Mouse (Mus musculus) CH12.LX (cell line): ENCODE results near the gene Zmym2. TPM values are rescaled to one million over a fixed set of nuclear protein-coding genes. Genes with fewer than 3 reads are reported as not detected.

Source experiments
- DNase-seq: peaks from one replicate; pipeline ENCODE4 v3.0.0-alpha.2; 2013; ENCODE audit errors: extremely low read depth
- H3K27ac ChIP-seq: 2 replicates; pipeline ENCODE4 v1.5.1; 2012; ENCODE audit warnings: low read depth, mild to moderate bottlenecking, control low read depth, moderate library complexity; ENCODE audit not compliant: insufficient read depth
- H3K27me3 ChIP-seq: replicated peaks from 2 replicates; pipeline ENCODE3; 2012; ENCODE audit warnings: inconsistent platforms
- H3K36me3 ChIP-seq, 2 experiments: replicated peaks in 1 of 2; 2 replicates each; pipeline versions ENCODE3 to v1.6.1; 2012; ENCODE audit warnings: inconsistent platforms in 1 of 2, low read length in 1 of 2, mild to moderate bottlenecking in 1 of 2, mixed read lengths in 1 of 2, moderate library complexity in 1 of 2; ENCODE audit not compliant: control insufficient read depth in 1 of 2, insufficient read depth in 1 of 2
- H3K4me1 ChIP-seq, 2 experiments: 2 replicates each; pipeline ENCODE4 v1.6.1; 2012; ENCODE audit warnings: inconsistent platforms in 1 of 2, moderate library complexity in 1 of 2; ENCODE audit not compliant: insufficient read depth in 2 of 2, control insufficient read depth in 1 of 2
- H3K4me2 ChIP-seq: 2 replicates; pipeline ENCODE4 v1.6.1; 2012; ENCODE audit warnings: low read depth, mild to moderate bottlenecking, control low read depth; ENCODE audit not compliant: poor library complexity, insufficient read depth, severe bottlenecking
- H3K4me3 ChIP-seq, 3 experiments: fragments of 150-350 bp in 1 of 3; sonication (generic) in 1 of 3; replicated peaks in 1 of 3; 2 replicates each; pipeline versions ENCODE3 to v1.5.1; 2011 to 2012; ENCODE audit warnings: low read depth in 2 of 3, low read length in 2 of 3, mild to moderate bottlenecking in 2 of 3, moderate library complexity in 2 of 3, control low read depth in 1 of 3, improper control_type of control experiment in 1 of 3, inconsistent platforms in 1 of 3, mixed read lengths in 1 of 3; ENCODE audit not compliant: poor library complexity in 1 of 3
- H3K79me2 ChIP-seq: replicated peaks from 2 replicates; pipeline ENCODE4 v1.6.1; 2012; ENCODE audit warnings: mild to moderate bottlenecking, moderate library complexity; ENCODE audit not compliant: control insufficient read depth, poor library complexity, insufficient read depth, severe bottlenecking; ENCODE audit errors: extremely low read depth
- H3K9ac ChIP-seq: 2 replicates; pipeline ENCODE4 v1.6.1; 2012; ENCODE audit warnings: low read depth, mild to moderate bottlenecking, control low read depth, moderate library complexity; ENCODE audit not compliant: insufficient read depth
- H3K9me3 ChIP-seq: replicated peaks from 2 replicates; pipeline ENCODE3; 2012; ENCODE audit warnings: low read length, inconsistent platforms, mixed read lengths
- BHLHE40 ChIP-seq: IDR thresholded peaks from 2 replicates; pipeline ENCODE4 v1.6.1; 2011; ENCODE audit warnings: mild to moderate bottlenecking, low read depth, low read length, improper control_type of control experiment
- ETS1 ChIP-seq: conservative IDR thresholded peaks from 2 replicates; pipeline ENCODE4 v1.6.1; 2012; ENCODE audit warnings: low read depth, mild to moderate bottlenecking, inconsistent platforms, low read length, improper control_type of control experiment, moderate library complexity
- GABPA ChIP-seq: IDR thresholded peaks from 2 replicates; pipeline ENCODE4 v1.6.1; 2012; ENCODE audit warnings: low read depth, low read length, improper control_type of control experiment, inconsistent platforms; ENCODE audit not compliant: insufficient replicate concordance
- HCFC1 ChIP-seq: IDR thresholded peaks from 2 replicates; pipeline ENCODE4 v1.6.1; 2012; ENCODE audit warnings: low read depth, mild to moderate bottlenecking, inconsistent platforms, low read length, improper control_type of control experiment
- JUND ChIP-seq: conservative IDR thresholded peaks from 2 replicates; pipeline ENCODE4 v1.6.1; 2011; ENCODE audit warnings: low read depth, low read length, improper control_type of control experiment
- MAFK ChIP-seq: IDR thresholded peaks from 2 replicates; pipeline ENCODE4 v1.6.1; 2011; ENCODE audit warnings: low read length, improper control_type of control experiment; ENCODE audit not compliant: insufficient replicate concordance
- MAX ChIP-seq: IDR thresholded peaks from 2 replicates; pipeline ENCODE4 v1.6.1; 2011; ENCODE audit warnings: low read length, improper control_type of control experiment
- MAZ ChIP-seq: IDR thresholded peaks from 2 replicates; pipeline ENCODE4 v1.6.1; 2012; ENCODE audit warnings: low read depth, mild to moderate bottlenecking, inconsistent platforms, low read length, improper control_type of control experiment, moderate library complexity
- MEF2A ChIP-seq: IDR thresholded peaks from 2 replicates; pipeline ENCODE4 v1.6.1; 2014; ENCODE audit warnings: low read depth, mild to moderate bottlenecking, inconsistent platforms, low read length, improper control_type of control experiment, borderline replicate concordance
- MYC ChIP-seq: IDR thresholded peaks from 2 replicates; pipeline ENCODE4 v1.6.1; 2011; ENCODE audit warnings: low read depth, mild to moderate bottlenecking, improper control_type of control experiment, low read length
- NELFE ChIP-seq: IDR thresholded peaks from 2 replicates; pipeline ENCODE4 v1.6.1; 2011; ENCODE audit warnings: low read depth, low read length, improper control_type of control experiment
- NRF1 ChIP-seq: IDR thresholded peaks from 2 replicates; pipeline ENCODE4 v1.6.1; 2014; ENCODE audit warnings: low read depth, mild to moderate bottlenecking, inconsistent platforms, low read length, improper control_type of control experiment, moderate library complexity
- PAX5 ChIP-seq: IDR thresholded peaks from 2 replicates; pipeline ENCODE4 v1.6.1; 2012; ENCODE audit warnings: low read length, inconsistent platforms, mixed read lengths
- POLR2AphosphoS2 ChIP-seq: IDR thresholded peaks from 2 replicates; pipeline ENCODE4 v1.6.1; 2011; ENCODE audit warnings: low read depth, low read length, improper control_type of control experiment
- RAD21 ChIP-seq: IDR thresholded peaks from 2 replicates; pipeline ENCODE4 v1.6.1; 2011; ENCODE audit warnings: low read depth, mild to moderate bottlenecking, low read length, improper control_type of control experiment, moderate library complexity
- RCOR1 ChIP-seq: conservative IDR thresholded peaks from 2 replicates; pipeline ENCODE4 v1.6.1; 2012; ENCODE audit warnings: low read depth, mild to moderate bottlenecking, inconsistent platforms, low read length, improper control_type of control experiment
- SIN3A ChIP-seq: IDR thresholded peaks from 2 replicates; pipeline ENCODE4 v1.6.1; 2012; ENCODE audit warnings: low read length, improper control_type of control experiment, inconsistent platforms
- SMC3 ChIP-seq: IDR thresholded peaks from 2 replicates; pipeline ENCODE4 v1.6.1; 2011; ENCODE audit warnings: low read depth, low read length, improper control_type of control experiment
- TBP ChIP-seq: conservative IDR thresholded peaks from 2 replicates; pipeline ENCODE4 v1.6.1; 2011; ENCODE audit warnings: low read depth, low read length, improper control_type of control experiment
- TCF12 ChIP-seq: IDR thresholded peaks from 2 replicates; pipeline ENCODE4 v1.6.1; 2014; ENCODE audit warnings: low read depth, mild to moderate bottlenecking, inconsistent platforms, low read length, improper control_type of control experiment
- UBTF ChIP-seq: IDR thresholded peaks from 2 replicates; pipeline ENCODE4 v1.6.1; 2012; ENCODE audit warnings: low read depth, mild to moderate bottlenecking, inconsistent platforms, low read length, improper control_type of control experiment, moderate library complexity
- USF2 ChIP-seq: conservative IDR thresholded peaks from 2 replicates; pipeline ENCODE4 v1.6.1; 2011; ENCODE audit warnings: low read depth, low read length, improper control_type of control experiment
- ZC3H11A ChIP-seq: IDR thresholded peaks from 2 replicates; pipeline ENCODE4 v1.6.1; 2012; ENCODE audit warnings: low read depth, mild to moderate bottlenecking, inconsistent platforms, low read length, improper control_type of control experiment
- ZKSCAN1 ChIP-seq: IDR thresholded peaks from 2 replicates; pipeline ENCODE4 v1.6.1; 2012; ENCODE audit warnings: low read depth, inconsistent platforms, low read length, improper control_type of control experiment, borderline replicate concordance
- ZNF384 ChIP-seq: IDR thresholded peaks from 2 replicates; pipeline ENCODE4 v1.6.1; 2012; ENCODE audit warnings: low read depth, low read length, improper control_type of control experiment, inconsistent platforms
- dilution Hi-C: fragments of 300-500 bp; cut with MboI; formaldehyde crosslinking; loops from 2 replicates; pipeline ENCODE4 v1.14.3; 2020; ENCODE audit warnings: low sequenced_read_pairs; ENCODE audit not compliant: extremely low pct_unique_long_range_greater_than_20kb, extremely low pct_ligation_motif_present
- in situ Hi-C: fragments of 300-500 bp; cut with MboI; formaldehyde crosslinking; loops from 3 replicates; pipeline ENCODE4 v1.14.3; 2019; ENCODE audit warnings: low sequenced_read_pairs, low pct_ligation_motif_present, low pct_unique_long_range_greater_than_20kb, mixed read lengths
- polyA plus RNA-seq: library from polyadenylated mRNA; unstranded; fragments of >175 nt; gene quantifications from 2 replicates; pipeline ENCODE4 v1.2.1, GENCODE M21; 2012; ENCODE audit warnings: low read depth; ENCODE audit not compliant: insufficient read length
- total RNA-seq, 2 experiments: library from RNA; depleted of rRNA; stranded (reverse); fragments of 300-350 nt in 1 of 2; fragments of >200 nt in 1 of 2; gene quantifications; 2 replicates each; pipeline ENCODE4 v1.2.3; 2012 to 2014

The Zmym2 gene
- total and polyA plus RNA-seq, 3 experiments, result 15.1 to 40.5 (median 21.1) TPM

DNA sequence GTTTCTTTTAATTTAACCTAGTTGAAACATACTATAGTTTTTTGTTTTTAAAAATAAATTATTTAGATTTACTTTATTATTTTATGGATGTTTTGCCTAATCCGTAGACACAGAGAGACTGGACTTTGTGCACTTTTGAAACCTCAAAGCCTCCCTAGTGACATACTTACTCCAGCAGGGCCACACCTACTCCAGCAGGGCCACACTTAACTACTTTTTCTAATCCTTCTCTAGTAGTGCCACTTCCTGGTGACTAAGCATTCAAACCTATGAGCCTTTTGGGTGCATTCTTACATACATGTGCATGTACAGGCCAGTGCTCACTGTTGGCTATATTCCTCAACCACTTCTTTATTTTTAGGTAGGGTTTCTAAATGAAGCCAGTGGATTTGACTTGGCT is 19.2 kb downstream of the Zmym2 start:
- Histone ChIP-seq H3K9me3 (no peaks in the 10 kb centered on the region), H3K79me2 (peaks cover 42% of the 10 kb centered on the region), H3K27ac (no peak overlapping the region), H3K27me3 (no peaks in the 10 kb centered on the region), H3K36me3 (peaks cover 9 to 44% of the 10 kb centered on the region in 2 experiments), H3K4me3 (no peak overlapping the region), H3K4me1 (peaks cover 2 to 28% of the 10 kb centered on the region in 2 experiments; a peak in 2 of 4 replicates), H3K4me2 (no peak overlapping the region), H3K9ac (no peak overlapping the region)
- DNase-seq, result no peak
- TF ChIP-seq MAFK, result no peak
- no peak for TF ChIP-seq PAX5
- no peak for TF ChIP-seq USF2
- no peak for TF ChIP-seq TCF12
- no peak for TF ChIP-seq ETS1
- TF ChIP-seq TBP, result no peak
- TF ChIP-seq ZNF384, result no peak
- no peak for TF ChIP-seq ZKSCAN1
- TF ChIP-seq SMC3, result no peak
- no peak for TF ChIP-seq HCFC1
- no peak for TF ChIP-seq BHLHE40
- no peak for TF ChIP-seq ZC3H11A
- no peak for TF ChIP-seq RAD21
- no peak for TF ChIP-seq UBTF
- no peak for TF ChIP-seq NELFE
- no peak for TF ChIP-seq MAX
- dilution Hi-C loops (no loop called here), in situ Hi-C loops (no loop called here)

- H3K36me3 ChIP-seq, result peaks cover 9 to 48% of the 10 kb centered on the region in 2 experiments
- no peaks in the 10 kb centered on the region for H3K27me3 ChIP-seq
Measured at GRCm38 (mm10) chr14:56918532-56918931, 32.1 kb downstream of the Zmym2 start.

More at GRCm38 (mm10) chr14:56918532-56918931, 32.1 kb downstream of the Zmym2 start:
- Histone ChIP-seq H3K4me3 (no peak overlapping the region), H3K4me2 (no peak overlapping the region), H3K4me1 (peaks cover 0 to 11% of the 10 kb centered on the region in 2 experiments; a peak in 1 of 4 replicates), H3K9me3 (no peaks in the 10 kb centered on the region), H3K27ac (no peak overlapping the region), H3K9ac (no peak overlapping the region), H3K79me2 (peaks cover 8% of the 10 kb centered on the region; the same call in 1 of the 2 replicates)
- in situ Hi-C loops, result no loop called here
- no peak for DNase-seq
- no peak for TF ChIP-seq BHLHE40
- TF ChIP-seq NRF1, result no peak
- TF ChIP-seq MAFK, result no peak
- no peak for TF ChIP-seq RCOR1
- no peak for TF ChIP-seq ZC3H11A
- TF ChIP-seq MAZ, result no peak
- TF ChIP-seq NELFE, result no peak
- no peak for TF ChIP-seq ZKSCAN1
- no peak for TF ChIP-seq MYC
- TF ChIP-seq JUND, result no peak
- no peak for TF ChIP-seq SMC3
- TF ChIP-seq GABPA, result no peak
- no peak for TF ChIP-seq MEF2A
- TF ChIP-seq USF2, result no peak
- no peak for TF ChIP-seq SIN3A
- no peak for TF ChIP-seq POLR2AphosphoS2
- TF ChIP-seq ZNF384, result no peak
- dilution Hi-C loops, result no loop called here
